Mouse (Mus musculus) kidney, adult 18-20 months (tissue): Measurements from ENCODE around the gene Colgalt2.

ENCODE experiments used
- DNase-seq: peaks from one replicate; pipeline ENCODE4 v3.0.0; 2021

Colgalt2 gene

DNA sequence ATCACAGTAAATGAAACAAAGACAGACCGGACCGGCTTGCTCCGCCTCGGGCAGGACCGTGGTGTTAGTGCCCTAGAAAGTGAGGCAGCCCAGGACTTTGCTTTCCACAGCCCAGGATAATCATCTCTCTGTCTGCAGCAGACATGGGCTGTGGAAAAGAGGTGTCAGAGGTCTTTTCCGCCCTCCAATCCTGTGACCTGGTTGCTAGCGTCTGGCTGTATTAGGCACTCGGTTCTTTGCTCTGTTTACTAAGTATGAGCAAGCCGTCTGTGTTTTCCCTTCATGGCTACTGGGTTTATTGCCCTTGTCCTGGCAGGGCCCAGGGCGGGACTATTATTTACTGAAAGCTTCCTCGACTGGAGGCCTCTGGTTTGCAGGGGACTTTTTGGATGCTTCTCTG lies 98.0 kb downstream of the Colgalt2 start:
- DNase-seq: peak; percentile 67

- no peak for DNase-seq
Measured at GRCm38 (mm10) chr1:152499802-152500201, 100.2 kb downstream of the Colgalt2 start.

GRCm38 (mm10) chr1:152506175-152506574 lies 106.5 kb downstream of the Colgalt2 start:
- no peak for DNase-seq

DNA sequence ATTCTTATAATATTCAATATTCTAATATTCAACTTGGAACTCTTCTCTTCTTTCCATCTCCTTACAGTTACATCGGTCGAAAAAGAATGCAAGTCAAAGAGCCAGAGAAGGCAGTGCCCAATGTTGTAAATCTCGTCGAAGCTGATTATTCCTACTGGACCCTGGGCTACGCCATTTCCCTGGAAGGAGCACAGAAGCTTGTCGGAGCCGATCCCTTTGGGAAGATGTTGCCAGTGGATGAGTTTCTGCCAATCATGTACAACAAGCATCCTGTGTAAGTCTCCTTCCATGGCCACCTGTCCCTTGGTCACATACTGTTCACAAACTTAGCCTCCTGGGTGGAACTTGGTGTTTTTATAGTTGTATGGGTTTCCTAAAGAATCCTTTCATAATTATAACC lies 107.1 kb downstream of the Colgalt2 start:
- no peak for DNase-seq

- DNase-seq: no peak
Measured at GRCm38 (mm10) chr1:152508481-152509220, 109.0 kb downstream of the Colgalt2 start.

GRCm38 (mm10) chr1:152511237-152511636 lies 111.6 kb downstream of the Colgalt2 start:
- DNase-seq: no peak

DNA sequence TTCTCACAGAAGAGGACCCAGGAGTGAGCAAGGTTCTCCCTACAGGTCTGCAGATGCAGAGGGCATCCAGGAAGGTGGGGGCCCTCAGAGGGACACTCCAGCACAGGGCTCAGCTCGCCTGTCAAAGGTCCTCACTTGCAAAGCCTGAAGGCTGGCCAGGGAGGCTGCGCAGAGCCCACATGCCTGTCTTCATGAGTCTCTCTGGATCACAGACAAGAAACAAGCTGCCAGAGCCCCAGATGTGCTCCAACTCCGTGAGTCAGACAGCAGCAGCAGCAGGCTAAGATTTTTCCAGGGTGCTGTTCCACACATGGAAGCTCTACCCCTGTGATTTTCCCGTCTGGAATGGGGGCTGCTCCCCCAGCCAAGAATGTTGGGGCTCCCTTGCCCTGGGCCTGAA lies 114.6 kb downstream of the Colgalt2 start:
- no peak for DNase-seq

DNA sequence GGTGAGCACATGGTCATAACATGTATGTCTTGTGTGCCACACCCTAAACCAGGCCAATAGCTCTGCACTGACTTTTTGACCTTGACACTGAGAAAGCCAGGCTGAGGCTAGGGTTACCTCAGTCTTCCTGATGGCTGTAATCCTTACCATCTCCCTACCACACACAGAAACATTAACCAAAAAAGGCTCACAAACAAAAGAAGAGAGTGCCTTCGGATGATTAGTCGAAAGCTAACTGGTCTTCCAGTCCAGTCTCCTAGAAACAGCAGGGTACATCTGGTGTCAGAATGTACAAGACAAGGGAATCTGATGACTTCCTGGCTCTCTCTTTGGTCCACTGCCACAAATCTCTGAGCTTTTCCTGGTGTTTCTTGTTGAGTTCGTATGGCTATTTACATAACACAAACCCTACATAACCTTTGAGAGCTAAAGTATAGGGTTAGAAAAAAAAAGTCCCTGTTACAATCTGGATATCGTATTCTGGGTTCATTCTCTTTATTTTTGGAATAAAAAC lies 117.5 kb downstream of the Colgalt2 start:
- DNase-seq: no peak

GRCm38 (mm10) chr1:152518971-152519370 lies 119.3 kb downstream of the Colgalt2 start:
- DNase-seq: peak; percentile 48

DNA sequence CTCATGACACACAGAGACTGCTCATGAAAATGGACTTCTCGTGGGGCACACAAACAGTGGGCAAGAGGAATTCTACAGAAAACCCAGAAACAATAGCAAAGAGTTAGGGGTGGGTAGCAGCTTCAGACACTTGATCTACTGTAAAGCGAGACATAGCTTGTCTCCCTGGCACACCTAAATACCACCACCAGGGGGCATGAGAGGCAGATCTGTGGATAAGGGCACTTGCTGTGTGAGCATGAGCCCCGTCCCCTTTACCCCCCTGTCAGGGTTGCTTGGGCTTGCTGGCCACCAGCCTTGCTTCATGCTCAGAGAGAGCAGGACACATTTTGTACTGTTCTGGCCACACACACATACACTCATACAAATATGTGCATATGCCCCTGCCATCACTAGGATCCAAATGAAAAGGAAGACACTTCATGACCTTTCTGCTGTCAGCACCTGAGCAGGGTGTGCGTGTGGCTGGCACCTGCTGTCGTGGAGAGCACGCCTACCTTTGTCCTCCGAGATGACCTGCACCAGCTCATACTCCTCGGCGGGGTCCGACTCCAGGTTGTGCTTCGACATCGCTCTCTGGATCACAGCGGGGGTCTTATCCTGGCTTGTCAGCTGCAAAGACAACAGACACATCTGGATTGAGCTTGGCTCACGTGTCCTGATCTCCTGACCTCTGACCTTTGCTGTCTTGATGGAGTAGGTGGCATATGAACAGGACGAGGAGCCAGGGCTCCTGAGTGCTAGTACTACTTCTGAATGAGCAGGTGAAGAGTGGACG lies 121.4 kb downstream of the Colgalt2 start:
- DNase-seq: peak; percentile 77

DNA sequence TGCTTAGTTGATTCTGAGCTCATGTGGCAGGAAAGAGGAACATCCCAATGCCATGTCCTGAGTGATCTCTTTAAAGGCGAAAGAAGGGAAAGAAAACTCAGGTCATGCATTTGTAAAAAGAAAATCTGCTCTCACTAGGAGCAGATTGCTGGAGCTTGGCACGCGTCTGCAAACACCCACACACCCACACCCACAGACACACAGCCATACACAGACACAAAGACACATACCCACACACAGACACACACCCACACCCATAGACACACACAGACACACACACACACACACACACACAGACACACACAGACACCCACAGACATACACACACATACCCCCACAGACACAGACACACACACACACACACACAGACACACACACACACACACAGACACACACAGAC lies 122.6 kb downstream of the Colgalt2 start:
- no peak for DNase-seq

GRCm38 (mm10) chr1:152523292-152523691 lies 123.7 kb downstream of the Colgalt2 start:
- DNase-seq: no peak

- no peak for DNase-seq
Measured at GRCm38 (mm10) chr1:152524098-152524892, 124.7 kb downstream of the Colgalt2 start.

DNA sequence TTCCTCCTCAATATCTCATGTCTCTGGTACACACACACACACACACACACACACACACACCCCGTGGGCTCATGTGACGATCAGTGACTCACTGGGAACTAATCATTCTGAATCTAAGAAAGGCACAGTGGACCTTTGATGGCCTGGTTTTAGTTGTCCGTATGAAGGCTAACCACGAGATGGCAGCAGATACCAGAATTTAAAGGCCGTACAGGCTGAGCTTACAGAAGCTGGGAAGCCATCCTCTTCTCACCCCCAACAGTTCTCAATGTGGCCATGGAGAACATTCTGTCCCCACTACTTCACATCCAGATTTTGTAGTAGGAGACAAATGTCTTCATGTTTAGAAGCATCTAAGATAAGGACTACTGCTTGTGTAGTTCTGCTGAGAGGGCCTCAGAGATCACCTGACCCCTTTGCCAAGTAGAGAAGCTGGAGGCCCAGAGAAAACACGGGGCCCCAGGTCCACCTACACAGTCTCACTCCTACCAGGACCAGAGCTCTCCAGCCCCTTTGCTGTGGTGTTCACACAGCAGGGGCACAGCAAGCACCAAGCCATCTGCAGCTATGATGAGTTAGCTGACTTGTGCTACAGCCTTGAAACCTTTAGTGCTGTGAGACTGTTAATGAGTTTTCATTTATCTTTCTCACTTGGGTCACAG lies 125.5 kb downstream of the Colgalt2 start:
- DNase-seq: peak; percentile 69

GRCm38 (mm10) chr1:152526154-152526553 lies 126.5 kb downstream of the Colgalt2 start:
- DNase-seq: no peak

DNA sequence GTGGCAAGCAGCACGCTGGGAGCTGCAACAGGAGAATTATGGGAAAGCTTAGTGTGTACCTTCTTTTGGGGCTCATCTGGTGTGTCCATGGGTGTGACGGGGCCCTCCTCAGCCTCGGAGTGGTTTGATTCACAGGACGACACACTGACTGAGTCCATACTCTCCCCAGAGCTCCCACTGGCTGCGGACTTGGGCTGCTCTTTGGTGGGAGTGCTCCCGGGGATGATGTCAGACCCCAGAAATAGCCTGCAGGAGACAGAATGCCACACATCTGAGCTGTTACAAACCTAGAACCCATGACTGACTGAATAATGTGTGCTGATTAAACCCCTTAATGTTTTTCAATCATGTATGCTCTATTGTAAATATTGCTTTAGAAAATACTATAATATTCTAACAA lies 128.6 kb downstream of the Colgalt2 start:
- DNase-seq: no peak

GRCm38 (mm10) chr1:152528778-152529177 lies 129.1 kb downstream of the Colgalt2 start:
- DNase-seq: no peak

- no peak for DNase-seq
Measured at GRCm38 (mm10) chr1:152531498-152531897, 131.9 kb downstream of the Colgalt2 start.

DNA sequence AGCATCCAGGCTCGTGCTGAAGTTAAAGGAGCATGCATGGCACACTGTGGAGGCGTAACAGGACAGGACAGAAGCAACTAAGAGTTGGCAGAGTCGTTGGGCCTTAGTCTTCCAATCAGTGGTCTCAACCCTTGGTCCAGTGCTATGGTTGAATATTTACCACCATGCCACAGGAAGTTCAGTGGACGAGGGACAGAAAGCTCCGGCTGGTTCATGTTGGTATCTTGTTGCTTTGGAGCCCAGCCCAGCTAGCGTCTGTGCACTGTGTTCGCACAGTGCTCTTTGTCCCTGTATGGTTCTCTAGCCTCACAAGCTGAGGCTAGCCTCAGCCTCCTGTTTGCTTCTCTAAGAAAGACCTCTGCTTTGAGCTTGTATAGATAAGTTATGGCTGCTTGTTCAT lies 134.9 kb downstream of the Colgalt2 start:
- peak; percentile 59 for DNase-seq

GRCm38 (mm10) chr1:152536416-152537018 lies 136.9 kb downstream of the Colgalt2 start:
- DNase-seq: no peak

DNA sequence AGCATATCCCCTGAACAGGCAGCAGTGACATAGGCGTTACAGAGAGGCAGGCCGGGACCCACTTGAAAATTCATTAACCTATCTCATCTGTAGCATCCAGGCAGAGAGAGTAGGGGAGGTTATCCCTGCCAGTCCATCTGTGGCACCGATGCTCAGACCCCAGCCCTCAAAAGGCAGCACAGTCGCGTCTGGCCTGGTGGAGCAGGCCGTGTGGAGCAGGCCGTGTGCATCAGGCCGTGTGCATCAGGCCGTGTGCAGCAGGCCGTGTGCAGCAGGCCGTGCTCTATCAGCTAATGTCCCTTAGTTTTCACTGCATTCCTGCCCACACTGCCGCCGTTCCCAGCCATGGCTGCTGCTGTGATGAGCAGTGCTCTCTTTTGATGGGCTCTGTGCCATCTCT lies 137.6 kb downstream of the Colgalt2 start:
- no peak for DNase-seq

- peak; percentile 68 for DNase-seq
Measured at GRCm38 (mm10) chr1:152538817-152539216, 139.2 kb downstream of the Colgalt2 start.
